Mouse (Mus musculus): ENCODE results near the gene Znrd1. TPM values are rescaled to one million over a fixed set of nuclear protein-coding genes. Genes with fewer than 3 reads are reported as not detected.

The Znrd1 gene
- polyA plus RNA-seq, 1 experiment = 33.7 TPM

DNA sequence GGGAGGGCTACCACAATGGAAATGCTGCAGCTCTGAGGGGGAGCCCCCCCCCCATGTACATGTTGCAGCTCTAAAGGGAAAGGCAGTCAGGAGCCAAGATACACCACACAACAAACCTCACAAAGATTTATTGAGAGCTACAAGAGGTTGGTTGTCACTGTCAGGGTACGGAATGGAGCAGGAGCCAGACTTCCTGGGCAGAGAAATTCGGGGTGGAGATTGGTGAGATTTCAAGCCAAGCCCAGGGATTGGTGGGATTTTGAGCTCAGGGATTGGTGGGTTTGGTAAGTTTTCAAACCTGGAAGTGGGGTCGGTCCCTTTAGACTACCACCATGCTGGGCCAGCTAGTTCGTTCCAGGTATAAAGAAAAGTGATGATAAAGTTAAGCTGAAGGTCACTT is 34.9 kb downstream of the Znrd1 start:
- Histone ChIP-seq H3K36me3 (ENCODE audit: control insufficient read depth, insufficient read depth, low read length) (no peaks in the 10 kb centered on the region), H3K4me3 (ENCODE audit: insufficient read depth, low read depth, low read length) (no peak overlapping the region), H3K4me1 (ENCODE audit: control insufficient read depth, insufficient read depth, low read length) (no peaks in the 10 kb centered on the region), H3K27me3 (replicated peaks; ENCODE audit: control insufficient read depth, insufficient read depth, low read length) (no peaks in the 10 kb centered on the region), H3K27ac (ENCODE audit: insufficient read depth, low read depth, low read length) (no peak overlapping the region)
- no peak for DNase-seq
- 55% methylated on average over 4 of the region's 4 CpGs for WGBS
- no peak for TF ChIP-seq POLR2A (IDR thresholded peaks at IDR 0.05; ENCODE audit: low read depth, low read length)

DNA sequence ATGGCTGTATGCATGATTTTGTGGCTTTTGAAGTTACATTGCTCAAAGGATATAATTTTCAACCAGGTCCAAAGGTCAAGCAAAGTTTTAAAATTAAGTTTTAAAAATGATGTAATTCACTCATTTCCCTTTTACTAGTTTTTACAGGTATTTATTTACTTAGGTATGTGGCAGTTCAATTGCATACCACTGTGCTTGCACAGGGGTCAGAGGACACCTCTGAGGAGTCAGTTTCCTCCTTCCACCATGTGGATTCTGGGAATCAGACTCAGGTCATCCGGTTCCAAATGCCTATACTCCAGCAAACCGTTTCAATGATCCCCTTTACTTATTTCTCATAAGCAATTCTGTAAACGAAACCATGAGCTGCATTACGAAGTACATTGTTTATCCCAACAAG is 35.6 kb downstream of the Znrd1 start:
- no peaks in the 10 kb centered on the region for H3K4me1 ChIP-seq (ENCODE audit: control insufficient read depth, insufficient read depth, low read length)
- 73% methylated on average over 4 of the region's 4 CpGs for WGBS
- no peaks in the 10 kb centered on the region for H3K27me3 ChIP-seq (replicated peaks; ENCODE audit: control insufficient read depth, insufficient read depth, low read length)
- DNase-seq = no peak
- no peak overlapping the region for H3K27ac ChIP-seq (ENCODE audit: insufficient read depth, low read depth, low read length)
- H3K4me3 ChIP-seq (ENCODE audit: insufficient read depth, low read depth, low read length) = no peak overlapping the region
- H3K36me3 ChIP-seq (ENCODE audit: control insufficient read depth, insufficient read depth, low read length) = no peaks in the 10 kb centered on the region
- TF ChIP-seq POLR2A (IDR thresholded peaks at IDR 0.05; ENCODE audit: low read depth, low read length) (no peak), CTCF (conservative IDR thresholded peaks at IDR 0.05; ENCODE audit: insufficient read depth, insufficient read length, low read depth, low read length) (no peak)

DNA sequence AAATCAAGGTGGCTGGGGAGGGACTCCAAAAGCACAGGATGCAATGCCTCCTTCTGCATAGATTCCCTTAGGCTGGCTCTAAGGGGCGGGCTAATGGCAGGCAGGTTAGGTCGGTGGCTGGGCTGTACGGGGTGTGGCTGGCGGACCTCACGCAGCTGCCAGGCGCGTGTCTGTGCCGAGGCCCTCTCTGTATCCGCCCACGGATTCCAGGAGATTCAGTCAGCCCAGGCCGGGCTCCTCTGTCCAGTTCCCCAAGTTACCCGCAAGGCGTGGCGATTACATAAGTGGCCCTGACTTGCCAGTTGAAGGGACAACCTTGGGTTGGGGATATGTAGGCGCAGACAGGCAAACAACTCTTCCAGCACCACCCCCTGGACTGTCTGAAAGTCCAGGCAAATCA is 38.1 kb downstream of the Znrd1 start:
- DNase-seq = peak; percentile 8
- no peak overlapping the region for H3K4me3 ChIP-seq (ENCODE audit: insufficient read depth, low read depth, low read length)
- no peak overlapping the region for H3K27ac ChIP-seq (ENCODE audit: insufficient read depth, low read depth, low read length)
- TF ChIP-seq POLR2A (IDR thresholded peaks at IDR 0.05; ENCODE audit: low read depth, low read length) = no peak
- no peak for TF ChIP-seq CTCF (conservative IDR thresholded peaks at IDR 0.05; ENCODE audit: insufficient read depth, insufficient read length, low read depth, low read length)
- H3K36me3 ChIP-seq (ENCODE audit: control insufficient read depth, insufficient read depth, low read length) = no peaks in the 10 kb centered on the region
- H3K27me3 ChIP-seq (replicated peaks; ENCODE audit: control insufficient read depth, insufficient read depth, low read length) = no peaks in the 10 kb centered on the region
- 41% methylated on average over 15 of the region's 15 CpGs for WGBS
- no peaks in the 10 kb centered on the region for H3K4me1 ChIP-seq (ENCODE audit: control insufficient read depth, insufficient read depth, low read length)

GRCm38 (mm10) chr17:36915076-36915475 is 43.3 kb downstream of the Znrd1 start:
- Histone ChIP-seq H3K4me3 (ENCODE audit: insufficient read depth, low read depth, low read length) (no peak overlapping the region), H3K36me3 (ENCODE audit: control insufficient read depth, insufficient read depth, low read length) (no peaks in the 10 kb centered on the region), H3K27ac (ENCODE audit: insufficient read depth, low read depth, low read length) (no peak overlapping the region), H3K4me1 (ENCODE audit: control insufficient read depth, insufficient read depth, low read length) (no peaks in the 10 kb centered on the region), H3K27me3 (replicated peaks; ENCODE audit: control insufficient read depth, insufficient read depth, low read length) (no peaks in the 10 kb centered on the region)
- peak; percentile 60 for DNase-seq
- TF ChIP-seq POLR2A (IDR thresholded peaks at IDR 0.05; ENCODE audit: low read depth, low read length) (no peak), CTCF (conservative IDR thresholded peaks at IDR 0.05; ENCODE audit: insufficient read depth, insufficient read length, low read depth, low read length) (peak; percentile 89)
- 12% methylated on average over 9 of the region's 9 CpGs for WGBS

DNA sequence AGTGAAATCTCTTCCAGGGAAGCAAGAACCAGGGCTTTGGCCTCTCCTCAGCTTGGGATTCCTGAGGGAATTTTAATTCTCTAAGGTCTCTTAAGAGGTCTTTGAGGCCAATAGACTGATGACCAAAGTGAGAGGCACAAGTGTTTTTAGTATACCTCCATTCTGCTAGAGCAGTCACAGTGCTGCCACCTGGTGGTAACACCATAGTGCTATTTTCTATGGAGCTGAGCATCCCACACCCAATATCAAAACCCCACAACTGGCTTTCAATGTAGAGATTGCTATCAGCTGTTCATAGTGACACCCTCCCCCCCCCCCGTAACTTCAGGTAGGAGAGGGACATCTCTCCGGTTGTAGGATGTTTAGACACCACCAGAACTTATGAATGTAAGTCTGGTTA is 44.3 kb downstream of the Znrd1 start:
- Histone ChIP-seq H3K27me3 (replicated peaks; ENCODE audit: control insufficient read depth, insufficient read depth, low read length) (no peaks in the 10 kb centered on the region), H3K36me3 (ENCODE audit: control insufficient read depth, insufficient read depth, low read length) (no peaks in the 10 kb centered on the region), H3K4me1 (ENCODE audit: control insufficient read depth, insufficient read depth, low read length) (no peaks in the 10 kb centered on the region), H3K27ac (ENCODE audit: insufficient read depth, low read depth, low read length) (no peak overlapping the region), H3K4me3 (ENCODE audit: insufficient read depth, low read depth, low read length) (no peak overlapping the region)
- peak; percentile 79 for DNase-seq
- no peak for TF ChIP-seq POLR2A (IDR thresholded peaks at IDR 0.05; ENCODE audit: low read depth, low read length)
- TF ChIP-seq CTCF (conservative IDR thresholded peaks at IDR 0.05; ENCODE audit: insufficient read depth, insufficient read length, low read depth, low read length) = peak; percentile 62
- WGBS = 4% methylated on average over 2 of the region's 2 CpGs

DNA sequence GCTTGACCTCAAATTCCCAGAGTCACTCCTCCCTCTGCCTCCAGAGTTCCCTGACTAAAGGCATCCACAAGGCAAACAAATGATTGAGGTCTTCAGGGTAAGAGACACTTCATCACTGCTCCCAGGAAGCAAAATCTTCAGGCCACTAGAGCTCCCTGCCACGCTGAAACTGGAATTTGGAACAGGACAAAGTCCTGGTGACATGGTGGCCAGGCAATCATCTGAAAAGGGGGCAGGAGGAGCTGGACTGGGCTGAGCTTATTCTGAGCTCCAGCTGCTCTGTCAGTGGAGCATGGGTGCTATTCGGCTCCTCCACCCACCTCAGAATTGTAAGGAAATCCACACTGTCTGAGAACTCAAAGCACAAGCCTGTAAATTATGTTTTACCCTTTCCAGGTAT is 46.3 kb downstream of the Znrd1 start:
- Histone ChIP-seq H3K4me1 (ENCODE audit: control insufficient read depth, insufficient read depth, low read length) (no peaks in the 10 kb centered on the region), H3K4me3 (ENCODE audit: insufficient read depth, low read depth, low read length) (no peak overlapping the region), H3K27me3 (replicated peaks; ENCODE audit: control insufficient read depth, insufficient read depth, low read length) (no peaks in the 10 kb centered on the region), H3K36me3 (ENCODE audit: control insufficient read depth, insufficient read depth, low read length) (no peaks in the 10 kb centered on the region), H3K27ac (ENCODE audit: insufficient read depth, low read depth, low read length) (no peak overlapping the region)
- DNase-seq = peak; percentile 34
- WGBS = 40% methylated on average over 2 of the region's 2 CpGs
- TF ChIP-seq CTCF (conservative IDR thresholded peaks at IDR 0.05; ENCODE audit: insufficient read depth, insufficient read length, low read depth, low read length) (no peak), POLR2A (IDR thresholded peaks at IDR 0.05; ENCODE audit: low read depth, low read length) (no peak)

DNA sequence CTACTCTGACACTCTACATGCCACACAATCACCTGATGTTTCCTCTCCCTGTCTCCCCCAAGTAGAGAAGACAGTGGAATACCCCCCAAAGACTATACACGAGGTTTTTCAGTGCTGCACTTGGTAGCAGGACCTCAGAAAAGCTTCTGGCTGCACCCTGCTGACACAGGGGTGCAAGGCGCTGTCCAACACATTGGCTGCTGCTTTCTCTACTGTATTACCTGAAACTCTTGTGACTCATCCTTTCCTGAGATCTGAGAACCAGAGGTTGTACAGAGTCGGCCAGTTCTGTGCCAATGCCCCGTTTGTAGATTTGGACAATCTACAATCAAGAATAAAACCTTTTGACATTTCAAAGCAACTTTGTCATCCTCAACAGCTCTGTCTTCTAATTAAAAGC is 48.6 kb downstream of the Znrd1 start:
- no peak overlapping the region for H3K4me3 ChIP-seq (ENCODE audit: insufficient read depth, low read depth, low read length)
- H3K4me1 ChIP-seq (ENCODE audit: control insufficient read depth, insufficient read depth, low read length) = no peaks in the 10 kb centered on the region
- no peak for DNase-seq
- WGBS = 54% methylated on average over 4 of the region's 4 CpGs
- H3K36me3 ChIP-seq (ENCODE audit: control insufficient read depth, insufficient read depth, low read length) = no peaks in the 10 kb centered on the region
- no peak overlapping the region for H3K27ac ChIP-seq (ENCODE audit: insufficient read depth, low read depth, low read length)
- TF ChIP-seq POLR2A (IDR thresholded peaks at IDR 0.05; ENCODE audit: low read depth, low read length) = no peak
- TF ChIP-seq CTCF (conservative IDR thresholded peaks at IDR 0.05; ENCODE audit: insufficient read depth, insufficient read length, low read depth, low read length) = no peak
- H3K27me3 ChIP-seq (replicated peaks; ENCODE audit: control insufficient read depth, insufficient read depth, low read length) = no peaks in the 10 kb centered on the region; the same call in 1 of the 2 replicates

DNA sequence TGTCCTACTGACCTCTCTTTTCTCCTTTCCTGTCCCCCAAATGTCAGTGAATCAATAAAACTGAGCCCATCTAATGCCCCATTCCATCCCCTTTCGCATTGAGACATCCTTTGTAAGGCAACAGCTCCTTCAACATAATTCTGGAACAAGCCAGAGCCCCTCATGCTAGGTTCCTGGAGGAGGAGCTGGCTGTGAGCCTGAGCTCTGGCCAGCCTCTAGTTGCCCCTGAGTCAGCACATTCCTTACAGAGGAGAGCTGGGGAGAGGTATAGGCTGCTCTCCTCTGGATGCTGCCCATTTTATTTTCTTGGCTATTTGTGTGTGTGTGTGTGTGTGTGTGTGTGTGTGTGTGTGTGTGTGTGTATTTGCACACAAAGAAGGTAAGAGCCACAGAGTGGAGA is 50.1 kb downstream of the Znrd1 start:
- TF ChIP-seq POLR2A (IDR thresholded peaks at IDR 0.05; ENCODE audit: low read depth, low read length) (no peak), CTCF (conservative IDR thresholded peaks at IDR 0.05; ENCODE audit: insufficient read depth, insufficient read length, low read depth, low read length) (no peak)
- 36% methylated on average over 1 of the region's 1 CpGs for WGBS

More for the DNA sequence above, 50.1 kb downstream of the Znrd1 start:
- H3K36me3 ChIP-seq (ENCODE audit: control insufficient read depth, insufficient read depth, low read length) = no peaks in the 10 kb centered on the region
- no peak overlapping the region for H3K4me3 ChIP-seq (ENCODE audit: insufficient read depth, low read depth, low read length)
- DNase-seq = no peak
- no peaks in the 10 kb centered on the region; the same call in 1 of the 2 replicates for H3K27me3 ChIP-seq (replicated peaks; ENCODE audit: control insufficient read depth, insufficient read depth, low read length)
- no peaks in the 10 kb centered on the region for H3K4me1 ChIP-seq (ENCODE audit: control insufficient read depth, insufficient read depth, low read length)
- H3K27ac ChIP-seq (ENCODE audit: insufficient read depth, low read depth, low read length) = no peak overlapping the region

Other genes starting within 250 kb of the Znrd1 start
- not detected in 2 replicates for gene H2-M10.5, start 185.6 kb downstream of the Znrd1 start, polyA plus RNA-seq (2012; rRNA removed)
- not detected in 2 replicates for gene H2-M10.6, start 146.4 kb downstream of the Znrd1 start, polyA plus RNA-seq (2012; rRNA removed)
- gene Trim26, start 121.4 kb downstream of the Znrd1 start, polyA plus RNA-seq (2012; rRNA removed) = 27.2 and 30.4 TPM in 2 replicates
- gene Trim15, start 91.3 kb downstream of the Znrd1 start, polyA plus RNA-seq (2012; rRNA removed) = 0.22 and 0.38 TPM in 2 replicates
- gene Trim10, start 89.0 kb downstream of the Znrd1 start, polyA plus RNA-seq (2012; rRNA removed) = 0.11 TPM in 1 of 2 replicates, not detected in the other
- gene Trim40, start 68.4 kb downstream of the Znrd1 start, polyA plus RNA-seq (2012; rRNA removed) = 0.13 TPM in 1 of 2 replicates, not detected in the other
- gene Trim31, start 60.4 kb downstream of the Znrd1 start, polyA plus RNA-seq (2012; rRNA removed) = not detected in 2 replicates
- gene Rnf39, start 15.6 kb downstream of the Znrd1 start, polyA plus RNA-seq (2012; rRNA removed) = 0.36 and 0.69 TPM in 2 replicates
- gene Ppp1r11, start 6.8 kb downstream of the Znrd1 start, polyA plus RNA-seq (2012; rRNA removed) = 54.9 and 73.8 TPM in 2 replicates
- gene Znrd1as, start within 50 bp of the Znrd1 start, polyA plus RNA-seq (2012; rRNA removed) = 3.1 and 4.2 TPM in 2 replicates
- gene 2410137M14Rik, start 22.7 kb upstream of the Znrd1 start, polyA plus RNA-seq (2012; rRNA removed) = 0.25 TPM in 1 of 2 replicates, not detected in the other
- gene H2-M5, start 31.0 kb upstream of the Znrd1 start, polyA plus RNA-seq (2012; rRNA removed) = 0.03 and 0.08 TPM in 2 replicates
- 2.0 and 3.0 TPM in 2 replicates for gene Zfp57, start 42.6 kb upstream of the Znrd1 start, polyA plus RNA-seq (2012; rRNA removed)
- gene Mog, start 64.8 kb upstream of the Znrd1 start, polyA plus RNA-seq (2012; rRNA removed) = not detected in 2 replicates
- gene Gabbr1, start 87.4 kb upstream of the Znrd1 start, polyA plus RNA-seq (2012; rRNA removed) = 21.0 TPM in 2 replicates
- gene Olfr90, start 129.9 kb upstream of the Znrd1 start, polyA plus RNA-seq (2012; rRNA removed) = not detected in 2 replicates
- not detected in 2 replicates for gene Olfr91, start 139.7 kb upstream of the Znrd1 start, polyA plus RNA-seq (2012; rRNA removed)
- not detected in 2 replicates for gene Olfr92, start 161.5 kb upstream of the Znrd1 start, polyA plus RNA-seq (2012; rRNA removed)
- gene Olfr93, start 202.9 kb upstream of the Znrd1 start, polyA plus RNA-seq (2012; rRNA removed) = not detected in 2 replicates
- gene Ubd, start 235.3 kb upstream of the Znrd1 start, polyA plus RNA-seq (2012; rRNA removed) = 0.20 and 1.6 TPM in 2 replicates
- gene Olfr94, start 242.4 kb upstream of the Znrd1 start, polyA plus RNA-seq (2012; rRNA removed) = not detected in 2 replicates